Mouse (Mus musculus): ENCODE data around the gene Atg13.

- TF ChIP-seq CHD2 (IDR thresholded peaks at IDR 0.05; ENCODE audit: low read depth, low read length): no peak
- no peak for TF ChIP-seq MAFK (IDR thresholded peaks at IDR 0.05; ENCODE audit: insufficient read depth, low read depth, low read length)
- no peak for TF ChIP-seq ZNF384 (IDR thresholded peaks at IDR 0.05; ENCODE audit: low read depth, low read length)
Observed at GRCm38 (mm10) chr2:91683919-91684318, 26.5 kb downstream of the Atg13 start.
